Mouse (Mus musculus): Measurements from ENCODE around the gene Gja3.

The Gja3 gene

GRCm38 (mm10) chr14:57057563-57058321 lies at the start of gene Gja3:
TSS of gene Gja3 (minus strand) at chr14:57058100.
- DNase-seq (ENCODE audit: low spot score) = no peak

DNA sequence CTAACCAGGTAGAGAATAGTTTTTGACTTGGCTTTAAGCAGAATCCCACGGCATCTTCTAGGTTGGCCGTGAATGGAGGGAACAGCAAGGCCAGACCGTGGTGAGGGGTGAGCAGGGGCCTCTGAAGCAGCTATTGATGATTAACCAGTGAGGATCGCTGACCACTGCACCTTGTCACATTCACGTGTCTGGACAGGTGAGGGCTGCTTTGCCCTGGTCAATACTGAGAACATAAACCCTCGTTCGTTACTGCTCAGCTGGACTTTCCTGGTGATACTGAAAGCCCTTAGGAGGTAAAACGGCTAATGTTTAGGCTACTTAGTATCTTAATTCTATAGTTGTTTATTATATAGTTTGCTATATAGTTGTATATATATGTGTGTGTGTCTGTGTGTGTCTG lies 49.2 kb upstream of the Gja3 start:
- no peak for DNase-seq (ENCODE audit: low spot score)

GRCm38 (mm10) chr14:57105721-57106120 lies 47.8 kb upstream of the Gja3 start:
- no peak for DNase-seq (ENCODE audit: low spot score)

- DNase-seq (ENCODE audit: low spot score) = no peak
Measured at GRCm38 (mm10) chr14:57105111-57105510, 47.2 kb upstream of the Gja3 start.

DNA sequence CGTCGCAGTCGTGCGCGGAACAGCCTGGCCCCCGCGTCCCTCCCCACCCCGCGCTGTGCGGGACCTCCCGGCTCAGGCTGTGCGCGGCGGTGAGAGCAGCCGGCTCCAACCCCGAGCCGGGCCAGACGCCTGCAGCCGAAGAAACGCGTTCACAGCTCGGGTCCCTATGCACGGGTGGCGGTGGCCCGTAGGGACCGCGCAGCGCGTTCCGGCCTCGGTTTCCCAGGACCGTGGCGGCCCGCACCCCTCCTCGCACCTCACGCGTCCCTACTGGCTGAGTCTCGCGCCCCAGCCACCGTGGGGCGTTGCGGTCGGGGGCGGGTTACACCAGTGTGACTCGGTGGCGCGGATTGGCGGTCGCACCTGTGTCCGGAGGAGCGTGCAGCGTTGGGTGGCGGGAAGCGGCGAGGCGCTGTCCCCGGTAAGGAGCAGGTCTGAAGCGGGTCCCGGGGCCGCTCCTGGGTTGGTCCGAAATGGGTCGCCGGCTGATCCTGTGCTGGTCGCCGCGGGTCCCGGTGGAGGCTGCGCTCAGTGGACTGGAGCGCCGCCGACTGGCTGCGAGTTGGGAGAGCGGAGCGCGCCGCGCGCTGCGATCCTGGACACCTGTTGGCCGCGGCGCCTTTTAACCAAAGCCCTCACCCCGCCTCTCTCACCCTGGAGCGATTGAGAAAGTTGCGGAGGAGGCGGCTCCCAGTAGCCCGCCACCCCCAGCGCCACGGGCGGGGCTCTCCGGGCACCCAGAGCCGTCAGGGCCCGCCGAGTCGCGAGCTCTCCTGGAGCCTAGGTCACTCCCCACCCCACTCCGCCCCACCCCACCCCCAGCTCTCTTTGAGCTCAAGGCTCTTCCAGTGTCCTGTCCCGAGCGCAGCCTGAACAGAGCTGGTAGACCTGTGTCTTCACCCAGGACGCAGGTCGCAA lies 46.5 kb upstream of the Gja3 start, which contains the start of gene Gjb2:
TSS of gene Gjb2 (minus strand) at position 597 of the 918 bp plus-strand sequence.
- DNase-seq (ENCODE audit: low spot score) = no peak

DNA sequence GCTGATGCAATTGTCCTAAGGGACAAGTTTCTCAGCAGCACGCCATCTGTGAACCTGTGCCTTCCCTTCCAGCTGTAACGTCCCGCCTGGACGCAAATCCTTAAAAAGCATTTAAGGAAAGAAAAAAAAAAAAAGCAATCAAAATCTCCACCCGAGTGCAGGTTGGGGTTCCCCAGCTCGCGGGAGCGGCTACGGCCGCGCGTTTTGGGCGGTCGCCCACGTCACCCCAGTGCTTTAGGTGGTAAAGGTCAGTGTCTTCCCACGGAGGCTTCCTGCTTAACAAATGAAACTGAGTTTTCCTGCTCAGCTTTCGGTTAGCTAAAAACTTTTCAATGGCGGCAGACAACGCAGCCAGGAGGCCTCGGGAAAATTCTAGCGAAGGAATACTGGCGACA lies 45.8 kb upstream of the Gja3 start:
- DNase-seq (ENCODE audit: low spot score) = no peak

DNA sequence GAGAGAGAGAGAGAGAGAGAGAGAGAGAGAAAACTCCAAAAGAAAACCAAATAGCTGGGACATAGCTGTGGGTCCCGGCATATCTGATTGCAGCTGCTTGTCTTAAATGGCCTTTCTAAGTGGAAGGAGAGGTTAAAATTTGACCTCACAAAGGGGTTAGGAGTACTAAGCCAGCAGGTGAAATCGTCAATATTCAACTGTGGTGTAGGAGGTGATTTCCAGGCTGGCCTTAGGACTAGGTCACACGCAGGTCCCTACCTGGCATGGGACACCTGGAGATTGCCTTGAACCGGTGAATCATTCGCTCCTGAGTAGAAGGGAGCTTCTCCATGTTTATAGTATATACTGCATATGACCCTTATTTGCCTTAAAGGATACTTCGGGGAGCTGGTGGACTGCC lies 45.2 kb upstream of the Gja3 start:
- DNase-seq (ENCODE audit: low spot score) = no peak

- no peak for DNase-seq (ENCODE audit: low spot score)
Measured at GRCm38 (mm10) chr14:57101623-57102022, 43.7 kb upstream of the Gja3 start.

DNA sequence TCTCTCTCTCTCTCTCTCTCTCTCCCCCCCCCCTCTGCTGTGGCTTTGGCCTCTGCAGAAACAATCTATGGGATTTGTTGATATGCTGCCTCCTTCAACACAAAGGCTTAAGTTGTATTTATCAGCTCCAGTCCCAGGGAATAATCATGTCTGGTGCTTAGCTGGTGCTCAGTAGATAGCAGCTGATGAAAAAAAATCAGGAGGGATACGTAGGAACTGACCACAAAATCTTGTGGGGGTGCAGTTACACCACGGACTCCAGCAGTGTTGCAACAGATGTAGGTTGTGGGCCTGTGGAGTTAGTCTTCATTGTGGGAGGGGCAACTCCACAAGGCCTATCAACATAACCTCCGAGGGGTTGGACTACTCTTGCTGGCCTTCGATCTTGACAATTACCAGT lies 38.0 kb upstream of the Gja3 start:
- no peak for DNase-seq (ENCODE audit: low spot score)

- peak; percentile 44 for DNase-seq (ENCODE audit: low spot score)
Measured at GRCm38 (mm10) chr14:57093029-57093428, 35.1 kb upstream of the Gja3 start.

- DNase-seq (ENCODE audit: low spot score) = no peak
Measured at GRCm38 (mm10) chr14:57090001-57090400, 32.1 kb upstream of the Gja3 start.

DNA sequence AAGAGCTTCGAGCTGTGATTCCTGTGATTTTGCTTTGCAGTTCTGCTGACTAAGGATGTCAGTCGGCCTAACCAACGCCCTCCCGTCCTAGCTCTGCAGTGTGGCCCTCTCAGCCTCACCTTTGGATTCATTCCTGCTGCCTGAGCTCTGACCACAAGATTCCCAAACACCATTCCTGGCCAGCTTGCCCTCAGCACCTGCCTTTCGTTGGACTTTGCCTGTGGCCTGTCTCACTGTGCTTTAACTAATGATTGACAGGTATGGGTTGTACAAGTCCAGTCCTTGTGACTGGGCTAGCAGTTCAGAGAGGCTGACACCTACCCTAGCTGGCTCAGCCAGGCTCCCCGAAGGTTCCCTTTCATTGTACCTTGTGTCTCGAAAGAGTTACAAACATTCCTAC lies 31.2 kb upstream of the Gja3 start:
- no peak for DNase-seq (ENCODE audit: low spot score)

DNA sequence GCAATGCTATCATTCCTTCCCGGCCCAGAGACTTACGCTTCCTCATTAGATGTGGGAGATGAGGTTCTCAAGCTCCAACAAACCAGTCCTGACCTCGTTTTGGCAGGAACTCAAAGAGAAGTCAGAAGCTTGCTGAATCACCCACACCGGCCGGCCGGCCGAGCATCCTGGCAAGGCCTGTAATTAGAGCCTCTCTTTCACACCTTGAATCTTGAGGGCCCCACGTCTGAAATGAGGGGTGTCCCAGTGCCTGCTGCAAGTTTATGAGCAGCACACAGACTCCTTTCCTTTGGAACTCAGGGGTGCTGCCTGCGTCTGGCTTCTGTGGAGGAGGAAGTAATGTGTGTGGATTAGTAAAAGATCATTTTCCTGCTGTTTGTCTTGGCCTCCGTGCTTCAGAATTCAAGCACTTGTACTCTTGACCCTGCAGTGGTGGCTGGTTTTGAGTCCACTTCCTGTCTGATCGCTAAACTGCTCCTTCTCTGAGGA lies 26.3 kb upstream of the Gja3 start:
- no peak for DNase-seq (ENCODE audit: low spot score)

GRCm38 (mm10) chr14:57082863-57083262 lies 25.0 kb upstream of the Gja3 start:
- DNase-seq (ENCODE audit: low spot score) = no peak

- DNase-seq (ENCODE audit: low spot score) = no peak
Measured at GRCm38 (mm10) chr14:57075537-57075936, 17.6 kb upstream of the Gja3 start.

DNA sequence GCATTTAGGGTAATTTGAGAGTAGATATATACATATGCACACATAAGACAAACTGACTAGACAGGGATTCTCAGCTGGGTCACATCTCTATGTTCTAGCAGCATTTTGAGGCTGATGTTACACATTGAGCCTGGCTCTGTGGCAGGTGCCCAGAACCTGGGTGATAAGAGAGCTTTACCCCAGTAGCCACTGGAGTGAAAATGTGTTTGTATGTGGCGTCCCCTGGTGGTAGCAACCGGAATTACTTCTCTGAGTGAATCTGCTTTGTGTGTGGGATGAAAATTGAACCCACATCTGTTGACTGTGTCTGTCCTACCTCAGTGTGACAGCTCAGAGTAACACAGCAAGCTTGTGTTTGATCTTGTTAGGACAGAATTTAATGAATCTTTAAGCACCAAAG lies 12.0 kb upstream of the Gja3 start:
- peak; percentile 57 for DNase-seq (ENCODE audit: low spot score)

- DNase-seq (ENCODE audit: low spot score) = no peak
Measured at GRCm38 (mm10) chr14:57066053-57066452, 8.2 kb upstream of the Gja3 start.

GRCm38 (mm10) chr14:57060052-57060451 lies 2.2 kb upstream of the Gja3 start:
- DNase-seq (ENCODE audit: low spot score) = peak; percentile 50

DNA sequence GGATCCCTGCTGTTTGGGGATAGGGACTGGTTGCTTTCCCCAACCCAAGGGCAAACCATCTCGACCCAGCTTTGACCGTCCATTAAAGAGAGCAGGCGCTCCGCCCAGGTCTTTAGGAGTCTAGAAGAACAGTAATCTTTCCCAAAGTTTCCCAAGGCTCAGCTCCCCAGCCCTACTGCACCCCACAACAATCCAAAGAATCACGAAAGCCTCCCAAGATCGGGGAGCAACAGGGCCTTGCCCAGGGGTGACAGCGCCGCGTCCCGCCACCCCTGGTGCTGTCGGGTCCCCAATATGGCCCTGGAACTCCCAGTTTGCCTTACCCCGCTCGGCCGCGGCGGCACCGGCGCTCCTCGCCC lies 717 bp downstream of the Gja3 start:
- DNase-seq (ENCODE audit: low spot score) = no peak

GRCm38 (mm10) chr14:57052713-57053112 lies 5.2 kb downstream of the Gja3 start:
- no peak for DNase-seq (ENCODE audit: low spot score)

DNA sequence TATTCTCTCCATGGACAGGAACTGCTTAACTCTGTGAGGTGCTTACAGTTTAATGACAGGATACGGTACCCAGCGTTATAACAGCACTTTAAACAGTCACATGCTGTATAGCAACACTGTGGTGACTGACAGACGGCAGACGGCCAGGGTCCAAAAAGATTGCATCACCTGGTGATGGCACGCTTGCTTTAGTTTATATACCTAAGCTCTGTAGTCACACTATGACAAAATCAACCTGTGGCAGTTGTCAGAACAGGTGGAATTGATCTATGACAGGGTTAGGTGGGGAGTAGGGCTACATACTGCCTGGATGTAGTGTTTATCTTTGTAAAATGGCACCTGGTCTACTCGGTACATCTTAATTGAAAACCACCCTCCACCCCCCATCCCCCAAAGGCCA lies 14.0 kb downstream of the Gja3 start:
- DNase-seq (ENCODE audit: low spot score) = no peak

- no peak for DNase-seq (ENCODE audit: low spot score)
Measured at GRCm38 (mm10) chr14:57041439-57041838, 16.5 kb downstream of the Gja3 start.

- no peak for DNase-seq (ENCODE audit: low spot score)
Measured at GRCm38 (mm10) chr14:57034926-57035498, 22.9 kb downstream of the Gja3 start.

Data from c-Kit-positive CD71-positive TER-119-positive erythroid progenitor cells, embryonic 14.5 days (primary cell).